Mouse (Mus musculus) granulocyte monocyte progenitor cell, adult 5-6 weeks (primary cell): Measurements from ENCODE around the gene Ccnf. TPM values are rescaled to one million over a fixed set of nuclear protein-coding genes. Genes with fewer than 3 reads are reported as not detected.

ENCODE experiments used
- ATAC-seq: replicated peaks from 2 replicates; pipeline ENCODE4 v1.8.0; 2016; ENCODE audit warnings: mild to moderate bottlenecking, moderate TSS enrichment, inconsistent platforms; ENCODE audit not compliant: poor library complexity, severe bottlenecking
- total RNA-seq, 2 experiments: library from RNA; stranded (forward) in 1 of 2; stranded (reverse) in 1 of 2; fragments of 200-712, 200-1000 nt in 1 of 2; fragments of >200 nt in 1 of 2; fragmentation: Nextera tagmentation in 1 of 2; gene quantifications; 2 replicates each; pipeline ENCODE4 v1.2.3; 2014 to 2017

Ccnf gene
- total RNA-seq, 2 experiments from 2014 or later, result 18.3 to 24.1 TPM

GRCm38 (mm10) chr17:24204846-24205245 is 46.4 kb downstream of the Ccnf start:
- ATAC-seq, result no peak; the same call in 1 of the 2 replicates

- no peak for ATAC-seq
Observed at GRCm38 (mm10) chr17:24203611-24204534, 47.4 kb downstream of the Ccnf start.

- ATAC-seq, result no peak
Observed at GRCm38 (mm10) chr17:24203068-24203467, 48.2 kb downstream of the Ccnf start.

- no peak for ATAC-seq
Observed at GRCm38 (mm10) chr17:24201092-24201491, 50.2 kb downstream of the Ccnf start.

- 0 out of 2 replicates have a peak, but pooled peaks have one; percentile 4 for ATAC-seq
Observed at GRCm38 (mm10) chr17:24199741-24200140, 51.5 kb downstream of the Ccnf start.

GRCm38 (mm10) chr17:24199252-24199651 is 52.0 kb downstream of the Ccnf start:
- peak; percentile 25; the same call in 1 of the 2 replicates for ATAC-seq

GRCm38 (mm10) chr17:24197032-24197824 is 54.1 kb downstream of the Ccnf start:
- no peak for ATAC-seq

- no peak for ATAC-seq
Observed at GRCm38 (mm10) chr17:24195349-24195748, 55.9 kb downstream of the Ccnf start.

GRCm38 (mm10) chr17:24193769-24194168 is 57.5 kb downstream of the Ccnf start:
- ATAC-seq, result no peak

GRCm38 (mm10) chr17:24193268-24193667 is 58.0 kb downstream of the Ccnf start:
- ATAC-seq, result 0 out of 2 replicates have a peak, but pooled peaks have one; percentile 17

GRCm38 (mm10) chr17:24192848-24193247 is 58.4 kb downstream of the Ccnf start:
- peak; percentile 61 for ATAC-seq

- ATAC-seq, result peak; percentile 60
Observed at GRCm38 (mm10) chr17:24191481-24191880, 59.8 kb downstream of the Ccnf start.

GRCm38 (mm10) chr17:24190934-24191333 is 60.4 kb downstream of the Ccnf start:
- peak; percentile 57 for ATAC-seq

- no peak for ATAC-seq
Observed at GRCm38 (mm10) chr17:24174259-24174658, 77.0 kb downstream of the Ccnf start.

- no peak for ATAC-seq
Observed at GRCm38 (mm10) chr17:24173423-24173822, 77.9 kb downstream of the Ccnf start.

Other genes starting within 250 kb of the Ccnf start
- not detected in 2 replicates for gene Prss27, start 213.3 kb downstream of the Ccnf start, total RNA-seq (2014; fragmentation: Nextera tagmentation)
- gene Prss27, start 213.3 kb downstream of the Ccnf start, total RNA-seq (2017), result not detected in 2 replicates
- gene Kctd5, start 178.0 kb downstream of the Ccnf start, total RNA-seq (2014; fragmentation: Nextera tagmentation), result 13.5 and 19.1 TPM in 2 replicates
- 19.7 and 20.1 TPM in 2 replicates for gene Kctd5, start 178.0 kb downstream of the Ccnf start, total RNA-seq (2017)
- 32.4 and 33.0 TPM in 2 replicates for gene Pdpk1, start 100.6 kb downstream of the Ccnf start, total RNA-seq (2014; fragmentation: Nextera tagmentation)
- 34.7 and 39.4 TPM in 2 replicates for gene Pdpk1, start 100.6 kb downstream of the Ccnf start, total RNA-seq (2017)
- 60.4 and 63.2 TPM in 2 replicates for gene Amdhd2, start 87.7 kb downstream of the Ccnf start, total RNA-seq (2014; fragmentation: Nextera tagmentation)
- 54.4 and 66.4 TPM in 2 replicates for gene Amdhd2, start 87.7 kb downstream of the Ccnf start, total RNA-seq (2017)
- gene Atp6v0c, start 81.8 kb downstream of the Ccnf start, total RNA-seq (2014; fragmentation: Nextera tagmentation), result 422 and 477 TPM in 2 replicates
- 134 and 143 TPM in 2 replicates for gene Atp6v0c, start 81.8 kb downstream of the Ccnf start, total RNA-seq (2017)
- gene Tbc1d24, start 45.9 kb downstream of the Ccnf start, total RNA-seq (2014; fragmentation: Nextera tagmentation), result 12.4 and 27.9 TPM in 2 replicates
- 4.8 and 6.4 TPM in 2 replicates for gene Tbc1d24, start 45.9 kb downstream of the Ccnf start, total RNA-seq (2017)
- 0.11 TPM in 1 of 2 replicates, not detected in the other for gene Ntn3, start 42.0 kb downstream of the Ccnf start, total RNA-seq (2014; fragmentation: Nextera tagmentation)
- gene Ntn3, start 42.0 kb downstream of the Ccnf start, total RNA-seq (2017), result 0.04 TPM in 1 of 2 replicates, not detected in the other
- 11.3 and 13.8 TPM in 2 replicates for gene Tedc2, start 30.6 kb downstream of the Ccnf start, total RNA-seq (2014; fragmentation: Nextera tagmentation)
- gene Tedc2, start 30.6 kb downstream of the Ccnf start, total RNA-seq (2017), result 17.0 and 19.5 TPM in 2 replicates
- not detected in 2 replicates for gene Abca17, start 99.6 kb upstream of the Ccnf start, total RNA-seq (2014; fragmentation: Nextera tagmentation)
- gene Abca17, start 99.6 kb upstream of the Ccnf start, total RNA-seq (2017), result not detected in 2 replicates
- 21.8 and 26.5 TPM in 2 replicates for gene Abca3, start 100.5 kb upstream of the Ccnf start, total RNA-seq (2014; fragmentation: Nextera tagmentation)
- 9.4 and 10.0 TPM in 2 replicates for gene Abca3, start 100.5 kb upstream of the Ccnf start, total RNA-seq (2017)
- 243 and 246 TPM in 2 replicates for gene Rnps1, start 163.1 kb upstream of the Ccnf start, total RNA-seq (2014; fragmentation: Nextera tagmentation)
- gene Rnps1, start 163.1 kb upstream of the Ccnf start, total RNA-seq (2017), result 179 and 181 TPM in 2 replicates
- gene Eci1, start 175.2 kb upstream of the Ccnf start, total RNA-seq (2014; fragmentation: Nextera tagmentation), result 59.1 and 62.1 TPM in 2 replicates
- 36.6 and 39.9 TPM in 2 replicates for gene Eci1, start 175.2 kb upstream of the Ccnf start, total RNA-seq (2017)
- gene Dnase1l2, start 191.6 kb upstream of the Ccnf start, total RNA-seq (2014; fragmentation: Nextera tagmentation), result 2.3 and 2.8 TPM in 2 replicates
- gene Dnase1l2, start 191.6 kb upstream of the Ccnf start, total RNA-seq (2017), result 0.72 and 1.3 TPM in 2 replicates
- 20.6 and 45.1 TPM in 2 replicates for gene E4f1, start 218.8 kb upstream of the Ccnf start, total RNA-seq (2014; fragmentation: Nextera tagmentation)
- 9.5 and 21.7 TPM in 2 replicates for gene E4f1, start 218.8 kb upstream of the Ccnf start, total RNA-seq (2017)
- 22.9 and 25.4 TPM in 2 replicates for gene Pgp, start 218.9 kb upstream of the Ccnf start, total RNA-seq (2014; fragmentation: Nextera tagmentation)
- 11.6 and 15.2 TPM in 2 replicates for gene Pgp, start 218.9 kb upstream of the Ccnf start, total RNA-seq (2017)
- 2.2 TPM in 1 of 2 replicates, not detected in the other for gene Bricd5, start 222.4 kb upstream of the Ccnf start, total RNA-seq (2014; fragmentation: Nextera tagmentation)
- gene Bricd5, start 222.4 kb upstream of the Ccnf start, total RNA-seq (2017), result 0.22 TPM in 1 of 2 replicates, not detected in the other
- gene Mlst8, start 227.6 kb upstream of the Ccnf start, total RNA-seq (2014; fragmentation: Nextera tagmentation), result 21.2 and 21.6 TPM in 2 replicates
- gene Mlst8, start 227.6 kb upstream of the Ccnf start, total RNA-seq (2017), result 21.8 and 27.8 TPM in 2 replicates
- gene Caskin1, start 237.1 kb upstream of the Ccnf start, total RNA-seq (2014; fragmentation: Nextera tagmentation), result not detected in 2 replicates
- gene Caskin1, start 237.1 kb upstream of the Ccnf start, total RNA-seq (2017), result not detected in 2 replicates